Mouse (Mus musculus): ENCODE measurements around the gene Taf1.

Taf1 gene

DNA sequence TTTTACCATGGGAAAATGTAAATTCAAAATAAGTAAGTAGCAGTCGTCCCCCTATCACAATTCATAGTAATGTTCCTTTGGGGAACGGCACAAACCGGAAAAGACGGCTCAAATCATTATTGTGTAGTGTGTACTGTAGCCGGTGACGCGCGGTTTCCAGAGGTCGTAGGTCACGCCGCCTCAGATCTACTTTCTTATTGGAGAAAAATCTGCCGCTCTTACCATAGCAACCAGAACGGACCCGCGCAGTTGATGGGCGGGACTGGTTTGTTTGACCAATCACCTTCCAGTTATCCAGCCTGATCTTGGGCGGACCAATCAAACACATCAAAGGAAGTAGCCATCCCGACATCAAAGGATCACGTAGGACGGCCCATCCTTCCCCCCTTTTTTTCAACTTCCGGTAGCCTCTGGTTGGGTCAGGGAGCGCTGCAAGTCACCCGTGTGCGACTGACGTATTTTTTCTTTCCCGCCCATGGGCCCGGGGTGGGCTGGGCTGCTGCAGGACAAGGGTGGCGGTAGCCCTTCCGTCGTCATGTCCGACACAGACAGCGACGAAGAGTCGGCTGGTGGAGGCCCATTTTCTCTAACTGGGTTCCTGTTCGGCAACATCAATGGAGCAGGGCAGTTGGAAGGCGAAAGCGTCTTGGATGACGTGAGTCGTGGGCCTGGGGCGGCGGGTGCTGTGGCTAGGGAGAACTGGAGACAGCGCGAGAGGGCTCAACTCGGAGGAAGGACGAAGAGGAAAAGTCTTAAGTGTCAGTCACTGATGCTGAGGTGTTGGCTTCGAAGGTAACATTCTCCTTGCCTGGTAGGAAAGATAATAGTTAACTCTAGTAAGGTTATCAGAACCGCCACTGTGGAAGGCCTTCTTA lies at the start of gene Taf1:
TSS of gene Taf1 (plus strand) at position 388 of the 875 bp plus-strand sequence.
- DNase-seq = peak; percentile 95

- DNase-seq = peak; percentile 20
Observed at GRCm38 (mm10) chrX:101486487-101487152, 45.9 kb upstream of the Taf1 start.

DNA sequence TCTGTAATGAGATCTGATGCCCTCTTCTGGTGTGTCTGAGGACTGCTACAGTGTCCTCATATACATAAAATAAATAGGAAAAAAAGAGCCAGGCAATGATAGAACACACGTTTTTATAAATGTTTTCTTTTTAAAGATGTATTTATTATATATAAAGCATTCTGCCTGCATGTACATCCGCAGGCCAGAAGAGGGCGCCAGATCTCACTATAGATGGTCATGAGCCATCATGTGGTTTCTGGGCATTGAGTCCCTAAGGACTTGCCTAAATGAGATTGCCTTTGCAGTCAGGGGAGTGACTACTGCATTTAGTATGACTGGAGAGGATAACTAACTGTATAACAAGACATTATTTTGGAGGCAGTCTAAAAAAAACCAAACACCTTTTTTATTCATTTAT lies 27.9 kb upstream of the Taf1 start:
- no peak for DNase-seq

GRCm38 (mm10) chrX:101515710-101516109 lies 16.8 kb upstream of the Taf1 start:
- no peak for DNase-seq

- no peak for DNase-seq
Observed at GRCm38 (mm10) chrX:101518006-101518405, 14.5 kb upstream of the Taf1 start.

GRCm38 (mm10) chrX:101522027-101522426 lies 10.5 kb upstream of the Taf1 start:
- no peak for DNase-seq

DNA sequence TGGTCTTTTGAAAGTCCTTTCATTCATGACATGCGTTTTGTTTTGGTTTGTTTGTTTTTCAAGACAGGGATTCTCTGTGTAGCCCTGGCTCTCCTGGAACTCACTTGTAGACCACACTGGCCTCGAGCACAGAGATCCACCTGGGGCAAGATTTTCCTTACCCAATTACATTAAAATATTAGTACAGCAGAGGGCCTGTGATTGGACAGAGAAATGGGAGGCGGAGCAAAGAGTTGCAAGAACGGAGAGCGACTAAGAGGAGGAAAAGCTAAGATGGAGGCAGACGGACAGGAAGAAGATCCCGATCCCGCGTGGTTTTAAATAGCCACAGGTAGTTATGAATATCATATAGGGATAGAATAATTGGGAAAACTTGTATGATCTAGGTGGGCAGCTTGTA lies 5.2 kb upstream of the Taf1 start:
- no peak for DNase-seq

DNA sequence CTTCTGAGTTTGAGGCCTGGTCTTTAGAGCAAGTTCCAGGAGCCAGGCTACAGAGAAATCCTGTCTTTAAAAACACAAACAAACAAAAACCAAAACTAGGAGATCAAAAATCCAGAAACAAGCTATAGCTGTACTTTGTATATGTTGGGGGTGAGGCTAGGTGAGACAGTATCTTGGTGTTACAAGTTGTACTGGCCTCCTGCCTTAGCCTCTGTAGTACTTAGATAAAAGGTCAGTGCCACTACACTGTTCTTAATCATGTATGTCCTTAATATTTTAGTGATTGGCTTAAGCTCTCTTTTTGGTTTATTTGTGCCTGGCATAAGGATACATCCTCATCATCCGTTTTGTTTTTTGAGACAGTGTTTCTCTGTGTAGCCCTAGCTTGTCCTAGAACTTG lies 52.9 kb downstream of the Taf1 start:
- no peak for DNase-seq

DNA sequence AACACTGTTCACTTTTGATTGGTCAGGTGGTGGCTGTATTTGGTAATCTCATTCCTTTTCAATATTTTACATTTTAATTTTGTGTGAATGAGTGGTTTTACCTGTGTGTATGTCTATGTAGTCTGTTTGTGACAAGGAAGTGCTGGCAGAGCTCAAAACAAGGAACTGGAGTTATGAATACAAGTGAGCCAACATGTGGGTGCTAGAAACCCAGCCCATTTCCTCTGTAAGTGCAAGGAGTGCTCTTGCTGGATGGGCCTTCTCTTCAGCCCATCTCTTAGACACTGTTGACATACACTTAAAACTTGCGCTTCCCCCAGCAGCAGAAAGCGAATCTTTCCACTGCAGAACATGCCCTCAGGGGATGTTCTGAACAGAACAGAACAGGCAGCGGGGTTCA lies 83.6 kb downstream of the Taf1 start:
- DNase-seq = no peak

DNA sequence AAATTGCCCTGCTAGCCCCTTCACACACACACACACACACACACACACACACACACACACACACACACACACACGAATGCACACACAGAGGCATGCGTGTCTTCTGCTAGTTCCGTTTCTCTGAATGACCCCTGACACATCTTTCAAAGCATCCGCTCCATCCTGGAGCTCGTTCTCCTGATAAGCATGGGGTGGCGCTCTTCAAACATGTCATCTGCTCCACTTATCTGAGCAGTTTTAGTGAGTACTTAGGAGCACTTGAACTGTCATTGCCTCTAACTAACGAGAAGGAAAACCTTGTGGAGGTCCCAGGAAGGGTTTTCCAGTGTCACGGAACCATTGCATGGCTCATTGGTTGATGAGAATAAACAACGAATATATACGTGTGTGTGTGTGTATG lies 85.4 kb downstream of the Taf1 start:
- DNase-seq = no peak

- no peak for DNase-seq
Observed at GRCm38 (mm10) chrX:101620317-101620716, 87.8 kb downstream of the Taf1 start.

- DNase-seq = no peak
Observed at GRCm38 (mm10) chrX:101622539-101622938, 90.0 kb downstream of the Taf1 start.

DNA sequence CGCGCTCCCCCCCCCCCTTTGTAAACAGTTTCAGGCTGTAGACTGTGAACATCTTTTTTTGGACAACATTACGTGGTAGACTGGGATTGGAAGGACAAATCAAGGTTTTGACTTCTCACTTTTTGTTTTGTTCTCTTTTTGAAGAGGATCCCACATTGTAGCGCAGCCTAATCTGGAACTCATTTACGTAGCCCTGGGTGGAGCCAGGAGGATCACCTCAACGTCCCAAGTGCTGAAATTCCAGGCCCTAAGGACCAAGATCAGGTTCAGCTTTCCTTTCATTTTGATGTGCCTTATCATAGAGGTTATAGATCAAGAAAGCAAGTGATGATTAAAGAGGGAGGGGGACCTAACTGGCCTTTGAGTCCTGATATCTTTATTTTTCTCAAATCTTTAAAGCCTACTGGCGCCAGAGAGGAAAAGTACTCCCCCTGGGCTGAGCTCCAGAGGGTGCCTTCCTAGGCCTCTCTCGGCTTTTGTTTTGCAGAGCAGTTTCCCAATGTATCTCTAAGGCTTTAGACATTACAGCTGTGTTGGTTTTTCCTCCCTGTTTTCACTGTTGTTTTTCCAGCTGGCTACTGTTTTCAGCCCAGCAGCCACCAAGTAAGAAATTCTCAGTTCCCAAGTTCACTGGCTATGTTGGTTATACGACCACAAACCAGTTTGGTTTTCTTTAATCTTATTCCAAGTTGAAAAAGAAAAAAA lies 104.4 kb downstream of the Taf1 start:
- no peak for DNase-seq

- no peak for DNase-seq
Observed at GRCm38 (mm10) chrX:101638856-101639255, 106.3 kb downstream of the Taf1 start.

DNA sequence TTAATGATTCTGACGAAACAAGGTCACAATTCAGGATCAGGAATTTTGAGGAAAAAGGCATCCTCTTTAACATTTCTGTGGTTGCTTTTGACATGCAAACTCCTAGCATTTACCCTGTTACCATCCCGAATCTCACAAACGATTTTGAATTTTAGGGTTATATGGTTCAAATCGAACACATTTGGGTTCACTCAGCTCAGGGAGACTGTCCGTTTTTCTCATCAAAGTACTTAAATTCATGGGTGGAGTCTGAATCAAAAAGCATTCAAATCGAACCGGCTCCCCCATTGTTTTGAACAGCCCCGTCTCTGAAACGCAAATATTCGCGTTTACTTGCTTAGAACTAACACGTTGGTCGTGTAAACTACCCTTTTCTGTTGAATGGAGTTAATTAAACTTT lies 106.8 kb downstream of the Taf1 start:
- no peak for DNase-seq

DNA sequence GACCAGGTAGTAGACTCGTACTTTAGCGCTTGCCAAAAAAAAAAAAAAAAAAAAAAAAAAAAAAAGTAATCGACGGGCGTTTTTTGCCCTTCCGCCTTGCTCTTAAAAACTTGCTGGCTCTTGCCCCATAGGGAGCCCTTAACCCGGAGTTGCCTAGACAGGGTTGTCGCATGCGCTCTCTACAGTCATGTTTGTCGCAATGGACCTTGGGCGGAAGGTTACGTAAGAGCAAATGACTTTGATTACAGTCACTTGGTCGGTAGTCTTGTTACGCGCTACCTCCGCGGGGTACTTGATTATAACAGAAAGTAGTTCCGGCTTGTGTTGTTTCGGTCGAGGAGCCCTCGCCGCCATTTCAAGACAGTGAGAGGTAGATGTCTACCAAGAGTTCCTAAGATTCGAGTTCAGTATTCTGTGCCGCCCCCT lies 107.2 kb downstream of the Taf1 start, which contains the start of gene Ogt:
TSS of gene Ogt (plus strand) at position 320 of the 426 bp plus-strand sequence.
- DNase-seq = peak; percentile 88

DNA sequence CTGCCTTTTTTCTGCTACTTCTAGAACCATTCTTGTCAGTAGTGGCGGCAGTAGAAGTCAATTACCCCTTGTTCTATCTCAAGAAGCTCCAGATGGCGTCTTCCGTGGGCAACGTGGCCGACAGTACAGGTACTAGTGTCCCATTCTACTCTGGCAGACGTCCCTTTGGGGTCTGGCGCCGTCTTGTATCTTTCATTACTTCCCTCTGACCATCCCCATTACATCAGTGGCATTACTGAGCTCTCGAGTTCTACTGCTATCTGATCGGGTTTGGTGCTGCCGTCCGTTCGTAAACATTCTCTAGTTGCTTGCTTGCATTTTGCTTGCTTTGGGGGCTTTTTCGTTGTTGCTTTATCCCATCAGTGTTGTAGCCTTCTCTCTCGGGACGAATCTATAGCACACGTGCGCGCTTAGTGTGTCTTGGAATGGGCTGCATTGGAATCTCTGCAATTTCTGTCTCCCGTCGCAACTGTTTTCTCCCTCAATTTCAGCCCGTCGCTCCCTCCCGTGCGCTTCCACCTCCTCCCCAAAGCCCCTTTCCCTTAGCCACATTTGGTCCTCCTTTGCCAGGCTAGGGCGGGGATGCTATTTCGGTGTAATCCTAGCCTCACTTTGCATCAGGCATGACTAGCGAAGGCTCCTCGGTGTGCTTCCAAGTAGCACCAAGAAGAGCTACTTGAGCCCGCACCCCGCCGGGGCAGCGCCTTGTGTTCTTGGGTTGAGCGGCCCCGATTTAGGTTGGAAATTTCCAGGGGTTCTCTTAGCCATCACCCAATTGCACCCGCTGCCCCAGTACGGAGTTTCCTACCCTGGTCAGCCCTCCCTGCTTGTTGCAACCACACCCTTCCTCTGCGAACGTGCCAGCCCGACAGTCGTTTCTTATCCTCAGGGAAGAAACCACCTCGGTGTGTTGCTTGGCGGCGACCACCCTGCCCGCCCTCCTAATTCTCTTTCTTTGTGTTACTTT lies 107.9 kb downstream of the Taf1 start:
- DNase-seq = peak; percentile 14

DNA sequence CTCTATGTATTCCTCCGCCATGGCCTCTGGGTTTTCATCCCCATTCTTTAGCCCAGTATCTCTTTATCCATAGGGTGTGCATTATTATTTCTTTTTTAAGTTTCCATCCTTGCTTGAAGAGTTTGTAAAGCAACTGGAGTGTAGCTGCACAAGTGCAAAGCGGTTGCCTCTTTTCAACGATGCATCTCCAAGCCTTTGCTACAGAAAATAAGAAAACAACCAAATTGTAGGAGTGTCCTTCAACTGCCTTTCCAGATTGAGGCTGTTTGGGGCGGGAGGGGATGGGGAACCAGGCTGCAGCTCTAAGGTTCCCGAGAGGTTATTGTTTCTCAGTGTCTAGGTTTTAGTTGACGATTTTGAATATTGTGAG lies 108.6 kb downstream of the Taf1 start:
- DNase-seq = no peak

GRCm38 (mm10) chrX:101642091-101642490 lies 109.6 kb downstream of the Taf1 start:
- peak; percentile 38 for DNase-seq

DNA sequence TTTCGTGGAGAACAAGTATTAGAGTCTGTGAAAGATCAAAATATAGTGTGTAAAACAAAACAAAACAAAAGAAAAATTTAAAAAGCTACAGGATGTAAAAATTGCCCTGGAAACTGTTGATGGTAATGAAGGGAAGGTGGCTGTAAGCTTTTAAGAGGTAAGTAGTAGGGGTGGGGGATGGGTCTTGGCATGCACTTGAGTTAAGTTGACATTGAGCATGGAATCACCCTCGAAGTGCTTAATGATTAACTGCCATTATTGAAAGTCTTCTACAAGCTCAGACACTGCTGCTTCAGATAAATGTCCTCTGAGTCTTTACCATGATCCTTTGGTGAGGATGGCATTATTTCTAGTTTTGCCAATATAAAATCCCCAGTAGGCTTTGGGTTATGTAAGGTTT lies 112.8 kb downstream of the Taf1 start:
- DNase-seq = no peak

DNA sequence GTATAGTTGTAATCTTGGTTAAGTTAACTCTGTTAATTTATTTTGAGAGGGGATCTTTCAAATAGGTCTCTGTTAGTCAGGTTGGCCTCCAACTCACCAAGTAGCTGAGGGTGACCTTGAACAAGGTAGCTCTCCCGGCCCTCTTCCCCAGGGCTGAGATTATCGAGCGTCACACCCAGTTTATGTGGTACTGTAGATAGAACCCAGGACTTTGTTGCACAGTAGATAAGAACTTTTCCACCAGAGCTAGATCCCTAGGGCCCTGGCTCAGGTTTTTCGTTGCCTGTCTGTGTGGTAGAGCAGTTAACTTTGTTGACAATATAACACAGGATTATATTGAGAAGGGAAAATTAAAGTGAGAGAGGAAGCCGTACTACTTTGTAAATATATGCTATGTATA lies 114.1 kb downstream of the Taf1 start:
- DNase-seq = no peak

Data from right cerebral cortex, adult 18-20 months (tissue).